Mouse (Mus musculus) small intestine, adult 2 months (tissue): ENCODE data around the gene 2610528J11Rik.
"Not testable (repeated sequence)": the region's sequence is repeated elsewhere in the genome, so short reads cannot be mapped to it uniquely, and the experiment has no call there.

ENCODE experiments used
- CTCF ChIP-seq: fragments of 200-500 bp; IDR thresholded peaks from 2 replicates; pipeline ENCODE4 v1.5.1; 2012; ENCODE audit warnings: low read depth, mild to moderate bottlenecking, control low read depth, inconsistent platforms, low read length, moderate library complexity, mixed read lengths; ENCODE audit not compliant: insufficient replicate concordance, insufficient read length; ENCODE audit errors: extremely low read depth
- POLR2A ChIP-seq: fragments of 200-500 bp; IDR thresholded peaks from 2 replicates; pipeline ENCODE4 v1.6.1; 2012; ENCODE audit warnings: low read depth, mild to moderate bottlenecking, control low read depth, inconsistent platforms, low read length, moderate library complexity

GRCm38 (mm10) chr4:118547424-118548129, 20.8 kb downstream of the 2610528J11Rik start:
- TF ChIP-seq CTCF, POLR2A: not testable (repeated sequence)
